Mouse (Mus musculus) C2C12 (cell line): Measurements from ENCODE around the gene Syngr2. TPM values are rescaled to one million over a fixed set of nuclear protein-coding genes. Genes with fewer than 3 reads are reported as not detected.

ENCODE experiments used
- H3K27me3 ChIP-seq: one replicate; pipeline ENCODE4 v1.6.1; 2011; ENCODE audit not compliant: control insufficient read depth, insufficient read depth, insufficient read length
- H3K36me3 ChIP-seq: one replicate; pipeline ENCODE4 v1.6.1; 2011; ENCODE audit not compliant: control insufficient read depth, insufficient read depth
- H3K4me3 ChIP-seq: one replicate; pipeline ENCODE4 v1.5.1; 2011; ENCODE audit warnings: mild to moderate bottlenecking, control low read depth; ENCODE audit not compliant: poor library complexity, insufficient read depth, severe bottlenecking
- H3K79me2 ChIP-seq: one replicate; pipeline ENCODE4 v1.6.1; 2011; ENCODE audit not compliant: control insufficient read depth, insufficient read depth
- H3K79me3 ChIP-seq: one replicate; pipeline ENCODE4 v1.6.1; 2011; ENCODE audit warnings: low read depth, control low read depth
- H3ac ChIP-seq: one replicate; pipeline ENCODE3; 2011; ENCODE audit warnings: low read depth; ENCODE audit not compliant: control insufficient read depth, insufficient read length
- CEBPB ChIP-seq: IDR thresholded peaks from one replicate; pipeline ENCODE4 v1.6.1; 2011; ENCODE audit warnings: low read depth, mild to moderate bottlenecking, control low read depth, moderate library complexity
- CTCF ChIP-seq: IDR thresholded peaks from one replicate; pipeline ENCODE4 v1.5.1; 2011; ENCODE audit not compliant: control insufficient read depth, insufficient read depth, insufficient read length
- FOSL1 ChIP-seq: IDR thresholded peaks from one replicate; pipeline ENCODE4 v1.8.0; 2011; ENCODE audit warnings: mild to moderate bottlenecking, low read length; ENCODE audit not compliant: poor library complexity, insufficient read depth, severe bottlenecking
- MAX ChIP-seq: IDR thresholded peaks from one replicate; pipeline ENCODE4 v1.6.1; 2011; ENCODE audit warnings: mild to moderate bottlenecking, control low read depth
- MYOD1 ChIP-seq: IDR thresholded peaks from one replicate; pipeline ENCODE4 v1.6.1; 2011; ENCODE audit warnings: low read depth; ENCODE audit not compliant: control insufficient read depth, insufficient read length
- MYOG ChIP-seq: IDR thresholded peaks from one replicate; pipeline ENCODE4 v1.6.1; 2011; ENCODE audit not compliant: control insufficient read depth, insufficient read length; ENCODE audit errors: extremely low read depth
- USF1 ChIP-seq: IDR thresholded peaks from one replicate; pipeline ENCODE4 v1.6.1; 2011; ENCODE audit warnings: low read depth, mild to moderate bottlenecking, control low read depth, moderate library complexity
- polyA plus RNA-seq: library from polyadenylated mRNA; unstranded; fragments of >200 nt; fragmentation: generic; extraction: Trizol; gene quantifications from one replicate; pipeline ENCODE4 v1.2.1, GENCODE M21; 2012; ENCODE audit warnings: missing spikeins

Syngr2 gene
- polyA plus RNA-seq, 1 experiment: 65.3 TPM

GRCm38 (mm10) chr11:117854241-117854640 is 44.8 kb downstream of the Syngr2 start:
- Histone ChIP-seq H3K36me3 (peaks cover 74% of the 10 kb centered on the region), H3K4me3 (no peak overlapping the region), H3K79me3 (peaks cover 52% of the 10 kb centered on the region), H3ac (no peak overlapping the region), H3K27me3 (no peaks in the 10 kb centered on the region), H3K79me2 (peaks cover 60% of the 10 kb centered on the region)
- TF ChIP-seq CTCF (no peak), CEBPB (no peak), MYOG (no peak), MAX (no peak), USF1 (no peak), FOSL1 (no peak), MYOD1 (no peak)

- no peak for TF ChIP-seq MYOD1
- TF ChIP-seq USF1: no peak
- no peak for TF ChIP-seq CEBPB
- TF ChIP-seq CTCF: no peak
- TF ChIP-seq FOSL1: no peak
- Histone ChIP-seq H3K79me2 (peaks cover 49% of the 10 kb centered on the region), H3K4me3 (no peak overlapping the region), H3ac (no peak overlapping the region), H3K79me3 (peaks cover 41% of the 10 kb centered on the region), H3K36me3 (peaks cover 72% of the 10 kb centered on the region), H3K27me3 (no peaks in the 10 kb centered on the region)
Measured at GRCm38 (mm10) chr11:117855360-117855759, 45.9 kb downstream of the Syngr2 start.

- H3K36me3 ChIP-seq: peaks cover 65% of the 10 kb centered on the region
- H3K79me3 ChIP-seq: peaks cover 36% of the 10 kb centered on the region
- no peak overlapping the region for H3K4me3 ChIP-seq
- no peak overlapping the region for H3ac ChIP-seq
- H3K79me2 ChIP-seq: peaks cover 43% of the 10 kb centered on the region
- TF ChIP-seq CEBPB (no peak), MYOG (no peak), CTCF (no peak), USF1 (no peak)
- H3K27me3 ChIP-seq: no peaks in the 10 kb centered on the region
Measured at GRCm38 (mm10) chr11:117855975-117856374, 46.5 kb downstream of the Syngr2 start.

DNA sequence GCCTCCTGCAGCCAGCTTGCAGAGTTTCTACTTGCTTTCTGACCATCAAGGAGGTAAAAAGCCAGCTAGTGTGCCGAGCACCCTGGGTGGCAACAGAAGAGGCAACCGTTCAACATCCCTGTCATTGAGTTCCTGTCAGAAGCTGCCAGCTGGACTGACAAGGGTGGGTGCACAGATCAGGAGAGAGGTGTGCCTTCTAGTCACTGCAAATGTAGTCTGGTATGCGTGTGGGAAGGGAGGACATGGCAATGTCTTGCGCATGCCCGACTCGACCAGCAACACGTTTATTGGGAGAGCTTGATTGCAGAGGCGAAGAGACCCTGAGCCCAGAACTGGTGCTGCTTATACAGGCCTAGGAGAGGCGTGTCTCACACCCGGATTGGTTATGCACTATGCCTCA is 48.0 kb downstream of the Syngr2 start:
- no peak overlapping the region for H3K4me3 ChIP-seq
- H3K79me3 ChIP-seq: peaks cover 21% of the 10 kb centered on the region
- H3K36me3 ChIP-seq: peaks cover 51% of the 10 kb centered on the region
- TF ChIP-seq CTCF: no peak
- H3K27me3 ChIP-seq: no peaks in the 10 kb centered on the region
- H3K79me2 ChIP-seq: peaks cover 28% of the 10 kb centered on the region
- no peak overlapping the region for H3ac ChIP-seq

DNA sequence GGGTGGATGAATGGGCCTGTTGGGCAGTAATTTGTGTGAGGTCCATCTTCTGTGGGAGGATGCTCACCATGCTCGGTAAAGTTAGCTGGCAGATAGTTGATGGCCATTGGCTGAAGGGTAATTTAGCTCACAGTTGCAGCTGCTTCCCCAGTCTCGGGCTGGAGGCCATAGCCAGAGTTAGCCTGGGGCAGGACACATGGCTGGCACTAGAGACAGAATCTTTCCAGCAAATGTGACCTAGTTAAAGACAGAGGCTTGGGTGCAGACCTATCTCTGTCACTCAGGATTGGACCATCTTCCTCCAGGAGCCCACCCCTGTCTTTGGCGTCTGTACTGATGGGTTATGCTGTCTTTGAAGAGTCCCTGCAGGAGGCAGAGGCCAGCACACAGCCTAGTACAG is 48.9 kb downstream of the Syngr2 start:
- H3K27me3 ChIP-seq: no peaks in the 10 kb centered on the region
- no peak overlapping the region for H3K4me3 ChIP-seq
- no peak for TF ChIP-seq USF1
- TF ChIP-seq CTCF: no peak
- TF ChIP-seq MAX: no peak
- TF ChIP-seq CEBPB: no peak
- no peak for TF ChIP-seq MYOG
- TF ChIP-seq FOSL1: no peak
- no peak for TF ChIP-seq MYOD1

GRCm38 (mm10) chr11:117860601-117861000 is 51.1 kb downstream of the Syngr2 start, which contains the start of gene Tmem235:
TSS of gene Tmem235 (plus strand) at chr11:117860752.
- H3K36me3 ChIP-seq: peaks cover 21% of the 10 kb centered on the region
- peaks cover 2% of the 10 kb centered on the region for H3K79me2 ChIP-seq
- TF ChIP-seq MYOD1 (no peak), CTCF (no peak), CEBPB (no peak), MYOG (no peak), MAX (no peak), FOSL1 (no peak), USF1 (no peak)
- H3K27me3 ChIP-seq: no peaks in the 10 kb centered on the region
- H3K4me3 ChIP-seq: no peak within 1 kb of the TSS
- no peak within 1 kb of the TSS for H3ac ChIP-seq
- peaks cover 2% of the 10 kb centered on the region for H3K79me3 ChIP-seq

More for the DNA sequence above, 48.9 kb downstream of the Syngr2 start:
- peaks cover 19% of the 10 kb centered on the region for H3K79me2 ChIP-seq
- peaks cover 12% of the 10 kb centered on the region for H3K79me3 ChIP-seq
- H3K36me3 ChIP-seq: peaks cover 41% of the 10 kb centered on the region
- H3ac ChIP-seq: no peak overlapping the region
